Mouse (Mus musculus) embryo, embryonic 9.5 days (tissue): ENCODE data around the gene Krtap19-1.
A peak's percentile ranks its signal among the peaks of the same experiment; 100 is the strongest.

Source experiments
- DNase-seq: peaks from one replicate; pipeline ENCODE4 v3.0.0-alpha.2; 2017; ENCODE audit errors: extremely low spot score

Krtap19-1 gene

GRCm38 (mm10) chr16:88869311-88869710, at the start of gene Krtap19-1:
Gene Krtap19-1 (minus strand): TSS chr16:88869411.
- DNase-seq: no peak

GRCm38 (mm10) chr16:88896357-88896756, 27.1 kb upstream of the Krtap19-1 start, which contains the start of gene Krtap19-5:
Gene Krtap19-5 (minus strand): TSS chr16:88896457.
- DNase-seq: no peak

GRCm38 (mm10) chr16:88886870-88887269, 17.7 kb upstream of the Krtap19-1 start:
- no peak for DNase-seq

GRCm38 (mm10) chr16:88884989-88885388, 15.8 kb upstream of the Krtap19-1 start, which contains the start of gene Krtap19-4:
Gene Krtap19-4 (minus strand): TSS chr16:88885089.
- no peak for DNase-seq

GRCm38 (mm10) chr16:88877938-88878337, 8.7 kb upstream of the Krtap19-1 start, which contains the start of gene Krtap19-3:
Gene Krtap19-3 (minus strand): TSS chr16:88878038.
- no peak for DNase-seq

- DNase-seq: no peak
Observed at GRCm38 (mm10) chr16:88874169-88874568, 5.0 kb upstream of the Krtap19-1 start, which contains the start of gene Krtap19-2. Gene Krtap19-2 (minus strand): TSS chr16:88874269.

GRCm38 (mm10) chr16:88864887-88865407, 4.3 kb downstream of the Krtap19-1 start:
- DNase-seq: no peak

- peak; percentile 25 for DNase-seq
Observed at GRCm38 (mm10) chr16:88851450-88851849, 17.8 kb downstream of the Krtap19-1 start.

GRCm38 (mm10) chr16:88848558-88848957, 20.7 kb downstream of the Krtap19-1 start:
- no peak for DNase-seq

GRCm38 (mm10) chr16:88847363-88847762, 21.8 kb downstream of the Krtap19-1 start:
- DNase-seq: no peak

GRCm38 (mm10) chr16:88826978-88827377, 42.2 kb downstream of the Krtap19-1 start:
- no peak for DNase-seq

GRCm38 (mm10) chr16:88826095-88826652, 43.0 kb downstream of the Krtap19-1 start, which contains the start of gene Krtap14:
Gene Krtap14 (minus strand): TSS chr16:88826145.
- no peak for DNase-seq

- peak; percentile 22 for DNase-seq
Observed at GRCm38 (mm10) chr16:88823736-88824135, 45.5 kb downstream of the Krtap19-1 start.

GRCm38 (mm10) chr16:88820066-88820465, 49.1 kb downstream of the Krtap19-1 start, which contains the start of gene Krtap15:
Gene Krtap15 (plus strand): TSS chr16:88820215.
- DNase-seq: no peak
